Mouse (Mus musculus): ENCODE measurements around the gene Yod1. TPM values are rescaled to one million over a fixed set of nuclear protein-coding genes. Genes with fewer than 3 reads are reported as not detected.

The Yod1 gene
- total and polyA plus RNA-seq, 3 experiments, result 6.1 to 8.6 TPM; not detected in 1

GRCm38 (mm10) chr1:130703613-130704012 lies 13.5 kb upstream of the Yod1 start:
- Histone ChIP-seq H3K27ac (ENCODE audit: control insufficient read depth, low read depth, low read length) (no peak overlapping the region), H3K9ac (ENCODE audit: control insufficient read depth, low read depth, low read length, poor library complexity, severe bottlenecking) (no peak overlapping the region), H3K4me3 (ENCODE audit: control insufficient read depth in 1 of 2, insufficient read depth in 1 of 2, low read depth in 2 of 2, low read length in 2 of 2) (no peak overlapping the region), H3K4me1 (ENCODE audit: control insufficient read depth in 1 of 2, insufficient read depth in 2 of 2, low read length in 2 of 2) (peaks cover 0 to 3% of the 10 kb centered on the region in 2 experiments; a peak in 1 of 4 replicates), H3K36me3 (ENCODE audit: control insufficient read depth in 1 of 2, insufficient read depth in 2 of 2, low read length in 2 of 2) (peaks cover 0 to 4% of the 10 kb centered on the region in 2 experiments; a peak in 2 of 4 replicates), H3K9me3 (replicated peaks; ENCODE audit: insufficient read depth, low read length) (no peaks in the 10 kb centered on the region), H3K27me3 (ENCODE audit: control insufficient read depth in 1 of 2, insufficient read depth in 2 of 2, low read length in 2 of 2) (no peaks in the 10 kb centered on the region), H3K79me2 (ENCODE audit: control insufficient read depth, insufficient read depth, low read length, poor library complexity) (no peaks in the 10 kb centered on the region)
- no peak for DNase-seq (ENCODE audit: low read depth, low spot score)
- no peak for TF ChIP-seq SIN3A (IDR thresholded peaks at IDR 0.05; ENCODE audit: low read length)
- TF ChIP-seq SMC3 (IDR thresholded peaks at IDR 0.05; ENCODE audit: low read depth, low read length), result no peak
- no peak for TF ChIP-seq TBP (IDR thresholded peaks at IDR 0.05; ENCODE audit: low read depth, low read length)
- no peak for TF ChIP-seq HCFC1 (IDR thresholded peaks at IDR 0.05; ENCODE audit: low read depth, low read length)
- TF ChIP-seq POLR2A (IDR thresholded peaks at IDR 0.05; ENCODE audit: control insufficient read depth in 1 of 2, insufficient read depth in 1 of 2, low read depth in 1 of 2, low read length in 2 of 2, poor library complexity in 1 of 2), result no peak
- TF ChIP-seq POLR2AphosphoS5 (IDR thresholded peaks at IDR 0.05; ENCODE audit: borderline replicate concordance, low read depth, low read length), result no peak
- TF ChIP-seq RAD21 (IDR thresholded peaks at IDR 0.05; ENCODE audit: low read depth, low read length), result no peak
- TF ChIP-seq CTCF (IDR thresholded peaks at IDR 0.05 in 2 of 3, conservative IDR thresholded peaks at IDR 0.05 in 1 of 3; ENCODE audit: control insufficient read depth in 1 of 3, insufficient read depth in 1 of 3, low read depth in 2 of 3, low read length in 3 of 3, poor library complexity in 1 of 3, severe bottlenecking in 1 of 3), result no peak
- no peak for TF ChIP-seq MEF2A (IDR thresholded peaks at IDR 0.05; ENCODE audit: extremely low read depth, insufficient replicate concordance, low read depth, low read length, poor library complexity, severe bottlenecking)

- Histone ChIP-seq H3K4me1 (ENCODE audit: control insufficient read depth in 1 of 2, insufficient read depth in 2 of 2, low read length in 2 of 2) (peaks cover 12 to 13% of the 10 kb centered on the region in 2 experiments), H3K79me2 (ENCODE audit: control insufficient read depth, insufficient read depth, low read length, poor library complexity) (0 out of 2 replicates have a peak, but pooled peaks cover 2% of the 10 kb centered on the region), H3K36me3 (ENCODE audit: control insufficient read depth in 1 of 2, insufficient read depth in 2 of 2, low read length in 2 of 2) (peaks cover 3 to 9% of the 10 kb centered on the region in 2 experiments), H3K9ac (ENCODE audit: control insufficient read depth, low read depth, low read length, poor library complexity, severe bottlenecking) (no peak overlapping the region), H3K9me3 (replicated peaks; ENCODE audit: insufficient read depth, low read length) (no peaks in the 10 kb centered on the region), H3K27ac (ENCODE audit: control insufficient read depth, low read depth, low read length) (peak overlapping the region; percentile 3; the same call in 1 of the 2 replicates), H3K4me3 (ENCODE audit: control insufficient read depth in 1 of 2, insufficient read depth in 1 of 2, low read depth in 2 of 2, low read length in 2 of 2) (peak overlapping the region in 1 of 2 experiments; percentile 11; a peak in 1 of 4 replicates), H3K27me3 (ENCODE audit: control insufficient read depth in 1 of 2, insufficient read depth in 2 of 2, low read length in 2 of 2) (no peaks in the 10 kb centered on the region)
- TF ChIP-seq ZMIZ1 (IDR thresholded peaks at IDR 0.05; ENCODE audit: low read depth, low read length) (no peak), BHLHE40 (IDR thresholded peaks at IDR 0.05; ENCODE audit: borderline replicate concordance, low read depth, low read length) (no peak), MYB (IDR thresholded peaks at IDR 0.05; ENCODE audit: low read depth, low read length) (peak; percentile 61), GATA1 (IDR thresholded peaks at IDR 0.05; ENCODE audit: low read depth, low read length) (peak; percentile 31; the same call in 1 of the 2 replicates), EP300 (IDR thresholded peaks at IDR 0.05; ENCODE audit: low read depth in 1 of 2, low read length in 2 of 2) (peak; percentile 35 to 74; a peak in 3 of 4 replicates), ETS1 (IDR thresholded peaks at IDR 0.05; ENCODE audit: low read depth, low read length) (peak; percentile 58; the same call in 1 of the 2 replicates), SIN3A (IDR thresholded peaks at IDR 0.05; ENCODE audit: low read length) (0 out of 2 replicates have a peak, but pooled peaks have one; percentile 45), RAD21 (IDR thresholded peaks at IDR 0.05; ENCODE audit: low read depth, low read length) (no peak), CHD2 (IDR thresholded peaks at IDR 0.05; ENCODE audit: low read length) (no peak), NRF1 (IDR thresholded peaks at IDR 0.05; ENCODE audit: insufficient read depth, low read depth, low read length, poor library complexity, severe bottlenecking) (no peak)
- DNase-seq (ENCODE audit: low read depth, low spot score), result peak; percentile 37
Measured at GRCm38 (mm10) chr1:130710283-130711080, 6.6 kb upstream of the Yod1 start.

All from MEL (cell line).